Mouse (Mus musculus): ENCODE data around the gene Nup93.

The Nup93 gene

DNA sequence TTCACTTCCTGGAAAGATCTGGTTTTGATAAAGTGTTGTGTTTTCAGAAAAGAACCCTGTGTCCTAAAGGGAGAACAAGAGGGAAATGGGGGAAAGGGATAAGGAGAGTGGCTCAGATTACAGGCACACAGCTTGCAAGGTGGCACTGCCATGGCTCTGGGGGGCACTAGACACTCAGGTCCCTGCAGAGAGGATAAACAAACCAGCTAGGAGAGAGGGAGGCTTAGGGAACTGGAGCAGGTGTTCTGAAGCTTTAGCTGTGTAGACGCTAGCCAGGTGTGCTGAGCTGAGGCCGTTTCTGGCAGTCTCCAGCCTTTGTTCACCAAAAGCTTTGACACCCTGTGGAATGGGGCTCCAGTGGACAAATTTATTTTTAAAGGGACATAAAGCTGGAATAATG, 99.7 kb downstream of the Nup93 start:
- no peak for DNase-seq (ENCODE audit: low read depth, low spot score)

DNA sequence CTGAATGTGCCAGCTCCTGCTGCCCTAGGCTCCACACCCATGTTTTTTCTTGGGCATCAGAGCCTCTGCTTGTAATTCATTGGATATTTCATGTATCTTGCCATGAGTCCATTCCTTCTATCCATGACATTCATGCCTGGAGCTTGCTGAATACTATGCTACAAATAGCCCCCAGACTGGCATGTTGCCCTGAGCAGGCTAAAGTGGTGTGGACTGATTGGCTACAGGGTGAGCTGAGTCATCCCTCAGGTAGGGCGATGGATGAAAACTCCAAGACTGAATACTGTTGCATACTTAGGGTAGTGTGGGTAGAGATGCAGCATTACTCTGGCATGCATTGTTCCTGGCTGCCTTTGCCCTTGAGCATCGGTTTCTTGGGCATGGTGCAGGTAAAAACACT, 102.9 kb downstream of the Nup93 start:
- no peak for DNase-seq (ENCODE audit: low read depth, low spot score)

DNA sequence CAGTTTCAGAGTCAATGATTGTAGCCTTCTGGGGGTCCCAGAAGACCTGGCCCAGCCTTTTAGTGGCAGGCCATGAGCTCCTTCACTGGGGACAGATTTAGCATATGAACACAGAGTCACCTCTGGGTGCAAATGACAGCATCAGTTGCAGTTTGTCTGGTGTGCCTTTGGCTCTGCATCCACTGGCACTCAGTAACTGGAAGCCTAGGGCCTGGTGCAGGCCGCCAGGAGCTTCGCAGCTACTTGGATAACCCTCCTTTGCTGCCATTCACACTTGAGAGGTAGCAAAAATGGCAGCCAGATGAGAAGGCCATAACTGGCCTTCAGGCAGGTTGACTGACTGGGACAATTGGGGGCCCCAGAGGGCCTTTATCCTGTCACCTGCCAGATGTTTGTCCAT, 103.3 kb downstream of the Nup93 start:
- DNase-seq (ENCODE audit: low read depth, low spot score) = no peak

DNA sequence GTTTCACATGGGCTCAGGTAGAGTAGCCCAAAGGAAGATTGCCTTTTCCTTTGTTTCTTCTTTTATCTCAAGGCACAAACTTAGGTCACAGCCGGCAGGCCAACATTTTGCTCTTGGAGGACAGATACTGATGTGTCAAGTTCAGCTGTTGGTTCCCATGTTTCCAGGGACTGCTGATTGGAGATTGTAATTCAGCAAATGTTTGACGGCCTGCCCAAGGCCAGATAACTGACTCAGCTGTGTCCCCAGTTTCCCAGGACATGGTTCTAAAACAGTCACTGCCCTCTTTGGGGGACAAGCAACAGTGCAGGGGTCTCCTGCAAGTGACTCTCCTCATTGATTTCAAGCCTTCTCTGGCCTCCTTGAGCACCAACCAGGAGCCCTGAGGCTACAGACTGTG, 105.7 kb downstream of the Nup93 start:
- DNase-seq (ENCODE audit: low read depth, low spot score) = no peak

DNA sequence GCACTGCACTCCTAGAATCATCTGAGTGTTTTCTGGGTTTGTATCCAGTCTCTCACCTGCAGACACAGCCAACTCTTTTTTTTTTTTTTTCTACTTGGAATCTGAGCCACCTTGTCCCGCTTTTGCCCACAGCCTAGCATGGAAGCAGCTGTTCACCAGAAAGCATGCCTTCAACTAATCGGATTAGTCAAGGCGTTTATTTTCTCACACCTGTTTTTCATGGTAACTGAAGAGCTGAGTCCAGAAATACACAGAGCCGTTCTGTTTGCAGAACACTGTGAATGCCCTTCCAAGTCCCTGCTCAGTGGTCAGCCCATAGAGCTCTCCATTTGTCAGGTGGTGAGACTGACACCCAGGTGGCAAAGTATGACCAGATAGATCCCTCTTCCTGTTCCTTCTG, 107.7 kb downstream of the Nup93 start:
- no peak for DNase-seq (ENCODE audit: low read depth, low spot score)

DNA sequence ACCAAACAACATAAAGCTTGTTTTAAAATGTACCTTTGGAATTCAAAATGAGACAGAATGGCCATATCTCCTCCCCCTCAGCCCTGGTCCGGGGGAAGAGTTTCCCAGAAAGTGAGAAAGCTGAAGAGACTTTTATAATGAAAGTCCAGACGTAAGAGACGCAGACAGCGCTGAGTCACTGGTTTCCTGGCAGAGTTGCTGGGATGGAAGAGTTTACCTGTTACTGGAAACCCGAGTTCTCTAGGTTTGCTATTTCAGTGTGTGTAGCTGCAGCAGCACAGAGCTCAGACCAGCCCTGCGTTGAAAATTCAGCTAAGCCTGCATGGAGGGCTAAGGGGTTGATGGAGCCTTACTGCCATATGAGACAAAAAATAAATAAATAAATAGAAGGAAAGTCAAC, 108.7 kb downstream of the Nup93 start:
- no peak for DNase-seq (ENCODE audit: low read depth, low spot score)

DNA sequence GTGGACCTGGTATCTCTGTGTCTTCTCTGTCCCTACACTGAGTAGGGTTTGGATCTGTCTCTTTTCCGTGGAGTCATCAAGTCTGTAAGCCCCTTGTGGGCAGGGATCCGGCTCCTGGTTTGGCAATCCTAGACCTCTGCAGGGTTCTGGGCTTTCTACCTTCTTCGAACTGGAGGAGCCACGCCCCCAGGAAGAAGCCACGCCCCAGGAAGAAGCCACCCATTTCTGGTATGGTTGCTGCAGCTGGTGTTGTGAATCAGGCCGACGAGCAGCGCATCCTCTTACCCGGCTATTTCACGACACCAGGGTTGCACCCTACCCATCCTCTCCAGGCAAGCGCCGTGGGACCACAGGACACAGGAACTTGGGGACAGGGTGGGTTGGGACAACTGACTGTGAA, 109.7 kb downstream of the Nup93 start:
- peak; percentile 68 for DNase-seq (ENCODE audit: low read depth, low spot score)

DNA sequence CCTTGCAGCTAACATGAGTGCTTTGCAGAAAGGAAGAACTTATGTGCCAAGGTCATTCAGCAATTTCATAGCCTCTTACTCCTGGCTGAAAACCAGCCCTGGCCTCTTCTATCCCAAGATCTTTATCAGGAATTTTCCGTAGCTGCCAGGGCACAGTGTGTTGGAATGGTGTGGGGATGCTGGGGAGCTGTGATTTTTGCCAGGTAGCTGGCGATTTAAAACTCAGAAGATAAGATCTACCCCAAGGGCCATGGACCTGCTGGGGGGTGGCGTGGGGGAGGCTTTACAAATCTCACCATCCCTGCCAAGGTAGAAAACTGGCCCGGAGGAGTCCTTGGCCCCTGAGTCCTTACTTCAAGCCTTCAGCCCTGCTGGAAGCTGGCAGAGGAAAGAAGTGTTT, 111.7 kb downstream of the Nup93 start:
- no peak for DNase-seq (ENCODE audit: low read depth, low spot score)

DNA sequence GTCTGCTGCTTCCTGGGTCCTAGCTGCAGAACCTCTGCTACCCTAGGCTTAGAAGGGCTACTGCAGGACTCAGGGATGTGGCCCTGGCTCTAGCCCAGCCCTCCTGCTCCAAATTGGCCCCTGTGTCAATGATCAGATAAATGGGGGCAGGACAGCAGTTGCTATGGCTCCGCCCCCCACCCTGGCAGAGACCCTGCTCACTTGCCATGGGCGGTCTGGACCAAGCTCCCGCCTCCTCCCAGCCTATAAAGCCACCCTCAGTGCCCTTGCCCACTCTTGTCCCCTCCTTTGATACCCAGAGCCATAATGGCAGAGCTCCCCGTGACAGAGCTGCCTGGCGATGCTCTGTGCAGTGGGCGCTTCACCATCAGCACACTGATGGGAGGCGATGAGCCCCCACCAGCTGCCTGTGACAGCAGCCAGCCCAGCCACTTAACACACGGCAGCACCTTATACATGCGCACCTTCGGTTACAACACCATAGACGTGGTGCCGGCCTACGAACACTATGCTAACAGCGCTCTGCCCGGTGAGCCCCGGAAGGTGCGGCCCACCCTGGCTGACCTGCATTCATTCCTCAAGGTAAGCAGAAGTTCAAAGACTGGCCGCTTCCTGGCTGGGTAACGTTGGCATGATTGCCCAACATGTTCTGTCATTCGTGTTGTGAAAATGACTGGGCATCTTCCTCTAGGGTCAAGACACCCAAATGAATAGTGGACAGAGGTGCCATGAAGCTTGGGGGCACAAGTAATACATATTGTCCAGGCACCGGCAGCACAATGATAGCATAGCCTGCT, 114.8 kb downstream of the Nup93 start, which contains the start of gene Slc12a3:
TSS of gene Slc12a3 (plus strand) at position 270 of the 797 bp plus-strand sequence.
- DNase-seq (ENCODE audit: low read depth, low spot score) = no peak

DNA sequence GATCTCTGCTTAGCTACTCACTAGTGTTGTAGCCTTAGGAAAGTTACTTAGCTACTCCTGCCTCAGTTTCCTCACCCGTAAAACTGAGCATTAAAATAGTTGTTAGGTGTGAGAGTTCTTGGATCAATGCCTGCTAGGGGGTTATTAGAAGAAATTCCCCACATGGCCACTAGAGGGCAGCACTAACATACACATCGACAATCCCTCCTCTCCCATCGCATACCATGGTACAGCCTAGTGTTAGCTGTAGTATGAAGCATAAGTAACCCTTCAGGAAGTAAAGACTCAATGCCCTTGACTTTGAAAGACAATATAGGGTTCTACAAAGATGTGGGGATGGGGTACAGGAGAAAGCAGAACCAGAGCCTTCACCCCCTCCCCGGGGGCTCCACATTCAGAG, 116.4 kb downstream of the Nup93 start:
- DNase-seq (ENCODE audit: low read depth, low spot score) = peak; percentile 72

DNA sequence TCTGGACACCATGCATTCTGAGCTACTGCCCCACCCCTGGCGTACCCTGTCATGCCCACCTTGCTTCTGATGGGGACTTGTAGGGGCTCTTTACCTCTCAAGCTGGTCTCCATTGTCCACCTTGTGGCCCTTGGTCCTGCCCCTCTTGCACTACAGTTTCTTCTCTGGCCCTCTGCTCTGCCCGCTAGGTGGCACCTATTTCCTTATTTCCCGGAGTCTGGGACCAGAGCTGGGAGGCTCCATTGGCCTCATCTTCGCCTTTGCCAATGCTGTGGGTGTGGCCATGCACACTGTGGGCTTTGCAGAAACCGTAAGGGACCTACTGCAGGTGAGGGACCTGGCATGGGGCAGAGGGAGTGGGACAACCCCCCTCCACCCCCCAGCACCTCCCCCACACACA, 119.0 kb downstream of the Nup93 start:
- DNase-seq (ENCODE audit: low read depth, low spot score) = peak; percentile 35

DNA sequence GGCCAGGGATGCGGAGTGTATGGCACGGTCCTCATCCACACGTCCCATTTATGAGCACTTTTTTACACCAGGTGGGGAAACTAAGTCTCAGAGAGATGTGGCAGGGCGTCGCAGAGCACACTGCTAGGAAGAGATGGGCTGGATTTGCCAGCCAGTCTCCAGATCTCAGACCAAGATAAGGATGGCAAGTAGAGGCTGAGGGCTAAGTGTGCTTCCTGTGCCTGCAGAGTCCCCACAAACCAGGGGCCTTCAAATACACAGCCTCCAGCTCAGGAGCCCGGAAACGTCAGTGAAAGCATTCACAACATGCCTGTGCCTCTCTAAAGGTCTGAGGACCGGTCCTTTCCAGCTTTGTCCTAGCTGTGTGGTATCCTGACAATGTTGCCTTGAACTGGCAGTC, 123.2 kb downstream of the Nup93 start:
- no peak for DNase-seq (ENCODE audit: low read depth, low spot score)

DNA sequence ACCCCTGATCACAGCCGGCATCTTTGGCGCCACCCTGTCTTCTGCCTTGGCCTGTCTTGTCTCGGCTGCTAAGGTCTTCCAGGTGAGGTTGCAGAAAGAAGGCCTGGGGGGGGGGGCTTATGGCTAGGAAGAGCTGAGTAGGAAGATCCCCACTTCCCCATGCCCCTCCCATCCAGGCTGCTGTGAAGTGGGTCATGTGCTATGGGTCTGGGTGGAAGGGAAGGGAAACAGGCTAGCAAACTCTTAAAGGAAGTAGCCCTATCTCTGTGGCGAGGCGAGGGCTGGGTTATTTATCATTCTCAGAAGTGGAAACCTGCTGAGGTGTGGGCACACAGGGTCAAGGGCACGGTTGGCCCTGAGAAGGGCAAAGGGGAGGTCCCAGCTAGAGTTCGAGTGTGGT, 126.4 kb downstream of the Nup93 start:
- no peak for DNase-seq (ENCODE audit: low read depth, low spot score)

DNA sequence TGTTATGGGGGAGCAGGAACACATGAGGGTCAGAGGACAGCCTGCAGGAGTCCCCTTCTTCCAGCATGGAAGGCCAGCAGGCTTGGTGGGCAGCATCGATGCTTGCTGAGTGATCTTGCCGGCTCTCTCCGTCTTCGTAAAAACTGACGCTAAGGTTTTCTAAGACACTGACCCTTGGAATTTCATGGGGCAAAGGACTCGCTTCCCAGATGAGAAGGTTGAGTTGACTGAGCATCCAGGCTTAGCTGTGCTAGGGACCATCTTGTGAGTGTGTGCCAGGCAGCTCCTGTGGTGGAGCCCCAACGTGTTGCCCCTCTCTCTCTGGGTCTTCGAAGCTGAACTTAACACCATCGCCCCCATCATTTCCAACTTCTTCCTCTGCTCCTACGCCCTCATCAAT, 128.3 kb downstream of the Nup93 start:
- no peak for DNase-seq (ENCODE audit: low read depth, low spot score)

DNA sequence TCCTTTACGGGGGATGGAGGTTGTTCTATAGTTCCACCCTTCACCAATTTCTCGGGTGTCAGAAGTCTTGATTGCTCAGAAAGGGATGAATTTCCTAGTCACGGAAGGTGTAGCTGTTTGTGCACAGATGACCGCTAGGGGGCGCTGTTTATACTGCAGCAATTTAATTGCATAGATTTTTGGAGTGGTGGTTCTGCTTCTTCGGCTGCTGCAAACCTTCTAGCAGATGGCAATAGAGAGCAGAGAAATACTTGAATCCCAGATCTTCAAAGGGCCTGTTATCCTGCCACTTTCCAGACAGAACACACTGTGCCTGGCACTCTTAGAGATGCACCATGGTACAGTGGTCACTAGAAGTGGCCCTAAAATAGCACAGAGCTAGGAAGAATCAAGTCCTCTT, 128.9 kb downstream of the Nup93 start:
- peak; percentile 69 for DNase-seq (ENCODE audit: low read depth, low spot score)

DNA sequence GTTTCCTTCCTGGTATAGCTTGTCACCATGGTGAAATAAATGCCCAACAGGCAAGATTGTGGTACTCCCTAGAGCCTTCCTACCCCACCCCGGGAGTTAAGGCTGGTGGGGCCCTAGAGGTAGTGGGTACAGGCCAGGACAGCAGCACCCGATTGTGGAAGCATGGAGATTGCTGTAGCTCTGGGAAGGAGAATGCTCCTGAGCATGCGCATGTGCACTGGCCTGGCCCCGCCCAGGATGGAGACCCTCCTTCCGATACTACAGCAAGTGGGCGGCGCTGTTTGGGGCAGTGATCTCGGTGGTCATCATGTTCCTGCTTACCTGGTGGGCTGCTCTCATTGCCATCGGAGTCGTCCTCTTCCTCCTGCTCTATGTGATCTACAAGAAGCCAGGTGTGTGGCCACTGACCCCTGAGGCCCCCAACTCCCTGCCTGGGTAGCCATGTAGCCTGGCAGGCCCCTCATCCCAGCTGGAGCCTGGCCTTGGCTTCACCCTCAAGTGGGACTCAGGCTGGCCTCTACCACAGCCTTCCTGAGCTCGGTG, 129.5 kb downstream of the Nup93 start:
- DNase-seq (ENCODE audit: low read depth, low spot score) = peak; percentile 21

DNA sequence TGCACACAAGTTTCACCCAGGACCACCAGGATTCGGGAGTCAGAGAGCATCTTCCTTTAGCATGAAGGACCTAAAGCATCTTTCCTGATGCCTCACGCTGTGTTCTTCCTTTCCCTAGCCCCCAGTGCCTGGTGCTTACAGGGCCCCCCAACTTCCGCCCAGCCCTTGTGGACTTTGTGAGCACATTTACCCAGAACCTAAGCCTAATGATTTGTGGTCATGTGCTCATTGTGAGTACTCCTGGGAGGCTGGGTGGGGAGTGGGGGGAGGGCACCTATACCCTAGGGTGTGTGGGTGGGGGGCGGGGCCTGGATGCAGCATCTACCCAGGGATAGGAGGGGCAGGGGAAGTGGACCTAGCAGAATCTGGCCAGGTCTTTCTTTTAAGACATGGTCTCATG, 131.3 kb downstream of the Nup93 start:
- no peak for DNase-seq (ENCODE audit: low read depth, low spot score)

DNA sequence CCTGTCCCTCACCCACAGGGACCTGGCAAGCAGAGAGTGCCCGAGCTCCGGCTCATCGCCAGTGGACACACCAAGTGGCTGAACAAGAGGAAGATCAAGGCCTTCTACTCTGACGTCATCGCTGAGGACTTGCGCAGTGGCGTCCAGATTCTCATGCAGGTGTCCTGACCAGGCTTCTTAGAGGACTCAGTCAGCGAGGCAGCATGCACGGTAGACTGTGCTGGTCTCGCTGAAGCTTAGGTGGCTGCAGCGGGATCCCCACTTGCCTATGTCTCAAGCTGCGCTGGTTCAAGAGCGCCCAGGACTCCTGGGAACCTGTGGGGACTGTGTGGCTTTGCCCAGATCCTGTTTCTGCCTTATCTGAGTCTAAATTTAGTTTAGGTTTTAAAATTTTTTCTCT, 131.9 kb downstream of the Nup93 start:
- no peak for DNase-seq (ENCODE audit: low read depth, low spot score)

DNA sequence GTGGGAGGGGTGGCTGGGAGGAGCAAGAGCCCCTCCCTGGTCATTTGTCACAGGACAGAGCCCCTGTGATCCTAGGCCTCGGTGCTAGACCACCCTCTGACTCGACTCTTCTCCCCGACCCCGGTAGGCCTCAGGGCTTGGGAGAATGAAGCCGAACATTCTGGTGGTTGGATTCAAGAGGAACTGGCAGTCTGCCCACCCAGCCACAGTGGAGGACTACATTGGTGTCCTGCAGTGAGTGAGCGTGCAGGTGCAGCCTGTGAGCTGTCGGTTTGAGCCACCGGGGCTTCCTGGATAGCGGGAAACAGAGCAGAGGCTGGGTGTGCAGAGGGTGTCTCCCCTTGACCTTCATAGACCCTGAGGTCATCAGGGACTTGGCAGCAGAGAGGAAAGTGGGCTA, 134.1 kb downstream of the Nup93 start:
- DNase-seq (ENCODE audit: low read depth, low spot score) = no peak

DNA sequence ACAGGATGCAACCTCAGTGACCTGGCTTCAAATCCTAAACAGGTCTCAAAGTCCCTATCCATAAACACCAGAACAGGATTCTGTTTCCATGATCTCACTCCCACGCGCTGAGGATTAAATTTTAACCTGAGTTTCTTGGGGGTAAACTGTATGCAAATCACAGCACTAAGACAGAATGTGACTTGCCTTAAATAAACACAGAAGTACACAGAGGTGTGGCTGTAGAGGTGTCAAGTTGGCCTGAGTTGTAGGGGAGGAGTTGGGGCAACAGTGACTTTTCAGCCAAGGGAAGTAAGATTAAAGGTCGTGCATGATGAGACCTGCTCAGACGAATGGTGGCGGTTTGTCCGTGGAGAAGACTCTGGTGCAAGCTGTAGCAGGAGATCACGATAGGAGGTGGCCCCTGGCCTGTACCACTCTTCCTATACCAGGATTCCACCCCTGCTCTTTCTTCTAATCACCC, 139.7 kb downstream of the Nup93 start:
- no peak for DNase-seq (ENCODE audit: low read depth, low spot score)

DNA sequence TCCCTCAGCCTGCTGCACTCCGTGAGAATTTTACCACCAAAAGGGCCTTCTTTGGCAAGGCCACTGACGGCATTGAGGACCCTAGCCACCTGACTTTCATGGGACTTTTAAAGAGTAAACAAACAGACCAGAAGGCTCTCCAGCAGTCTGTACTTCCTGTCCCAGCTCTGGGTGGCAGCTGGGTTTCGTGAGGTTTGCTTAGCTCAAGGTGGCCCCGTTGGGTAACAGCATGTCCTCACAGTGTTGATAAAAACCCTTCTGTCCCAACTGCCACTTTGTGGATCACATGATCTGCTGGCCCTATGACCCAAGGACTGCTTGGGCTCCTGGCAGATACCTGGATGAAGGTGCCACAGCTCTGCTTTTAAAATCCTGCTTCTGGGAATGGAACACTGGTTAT, 140.2 kb downstream of the Nup93 start:
- DNase-seq (ENCODE audit: low read depth, low spot score) = no peak

DNA sequence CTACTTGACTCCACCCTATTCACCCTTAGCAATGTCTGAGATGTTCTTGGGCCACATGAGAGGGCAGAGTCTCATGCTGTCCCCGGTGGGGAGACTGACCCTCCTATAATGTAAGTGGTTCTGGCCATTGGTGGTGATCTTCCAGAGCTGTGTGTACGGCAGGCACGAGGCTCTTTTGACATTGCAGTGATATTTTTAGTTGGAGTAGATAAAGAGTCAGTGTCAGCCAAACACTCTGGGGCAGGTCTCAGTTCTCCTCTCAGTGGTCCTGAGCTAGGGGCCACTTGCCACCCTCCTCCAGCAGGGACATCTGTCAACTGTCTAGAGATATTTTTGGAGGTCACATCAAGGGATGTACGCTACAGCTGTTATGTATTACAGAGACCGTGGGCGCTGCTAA, 142.9 kb downstream of the Nup93 start:
- DNase-seq (ENCODE audit: low read depth, low spot score) = no peak

DNA sequence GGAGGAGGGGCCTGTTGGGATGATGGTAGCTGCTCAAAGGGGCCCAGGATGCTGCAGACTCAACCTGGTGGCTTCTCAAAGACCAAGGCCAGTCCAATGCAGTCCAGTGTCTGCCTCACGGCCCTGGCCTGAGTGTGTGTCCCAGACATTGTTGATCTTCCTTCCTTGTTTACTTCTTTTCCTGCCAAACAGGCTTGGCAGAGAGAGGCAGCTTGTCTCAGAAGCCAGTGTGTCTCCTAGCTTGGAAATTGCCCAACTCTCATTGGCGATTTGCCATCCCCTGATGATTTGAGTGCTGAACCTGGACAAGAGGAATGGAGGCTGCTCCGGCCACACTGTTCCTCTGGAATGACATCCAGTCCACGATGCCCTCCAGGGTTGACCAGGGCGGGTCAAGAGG, 144.2 kb downstream of the Nup93 start:
- DNase-seq (ENCODE audit: low read depth, low spot score) = no peak
